Mouse (Mus musculus): ENCODE data around the gene Polg. TPM values are rescaled to one million over a fixed set of nuclear protein-coding genes. Genes with fewer than 3 reads are reported as not detected.

Gene Polg
- polyA plus RNA-seq, 1 experiment from 2014 or later = 41.1 TPM

- ATAC-seq (replicated peaks; ENCODE audit: low FRiP score) (no peak), DNase-seq (ENCODE audit: low spot score) (no peak)
- Histone ChIP-seq H3K4me2 (no peak overlapping the region), H3K4me3 (ENCODE audit: low read depth, low read length) (no peak overlapping the region), H3K9me3 (ENCODE audit: control insufficient read depth, low read length) (no peaks in the 10 kb centered on the region), H3K27me3 (replicated peaks; ENCODE audit: control insufficient read depth, insufficient read depth, low read length) (no peaks in the 10 kb centered on the region), H3K4me1 (replicated peaks; ENCODE audit: control insufficient read depth, insufficient read depth, low read length) (no peaks in the 10 kb centered on the region), H3K9ac (ENCODE audit: low read depth, low read length) (no peak overlapping the region), H3K36me3 (ENCODE audit: control insufficient read depth, insufficient read depth, low read length) (no peaks in the 10 kb centered on the region), H3K27ac (ENCODE audit: low read depth, low read length) (no peak overlapping the region)
- 35% methylated on average over 5 of the region's 5 CpGs for WGBS
Measured at GRCm38 (mm10) chr7:79474831-79475399, 8.8 kb upstream of the Polg start.

GRCm38 (mm10) chr7:79473496-79474194, 7.5 kb upstream of the Polg start:
- Histone ChIP-seq H3K9me3 (ENCODE audit: control insufficient read depth, low read length) (no peaks in the 10 kb centered on the region), H3K27ac (ENCODE audit: low read depth, low read length) (no peak overlapping the region), H3K36me3 (ENCODE audit: control insufficient read depth, insufficient read depth, low read length) (no peaks in the 10 kb centered on the region), H3K9ac (ENCODE audit: low read depth, low read length) (no peak overlapping the region), H3K4me1 (replicated peaks; ENCODE audit: control insufficient read depth, insufficient read depth, low read length) (peaks cover 9% of the 10 kb centered on the region), H3K4me3 (ENCODE audit: low read depth, low read length) (no peak overlapping the region), H3K4me2 (no peak overlapping the region), H3K27me3 (replicated peaks; ENCODE audit: control insufficient read depth, insufficient read depth, low read length) (no peaks in the 10 kb centered on the region)
- no peak for DNase-seq (ENCODE audit: low spot score)
- ATAC-seq (replicated peaks; ENCODE audit: low FRiP score) = no peak
- whole genome bisulfite sequencing = 87% methylated on average over 9 of the region's 9 CpGs

GRCm38 (mm10) chr7:79472792-79473191, 6.6 kb upstream of the Polg start:
- DNase-seq (ENCODE audit: low spot score) (no peak), ATAC-seq (replicated peaks; ENCODE audit: low FRiP score) (no peak)
- Histone ChIP-seq H3K4me3 (ENCODE audit: low read depth, low read length) (no peak overlapping the region), H3K4me1 (replicated peaks; ENCODE audit: control insufficient read depth, insufficient read depth, low read length) (peaks cover 16% of the 10 kb centered on the region), H3K9ac (ENCODE audit: low read depth, low read length) (no peak overlapping the region), H3K27ac (ENCODE audit: low read depth, low read length) (no peak overlapping the region), H3K36me3 (ENCODE audit: control insufficient read depth, insufficient read depth, low read length) (no peaks in the 10 kb centered on the region), H3K4me2 (no peak overlapping the region), H3K27me3 (replicated peaks; ENCODE audit: control insufficient read depth, insufficient read depth, low read length) (no peaks in the 10 kb centered on the region), H3K9me3 (ENCODE audit: control insufficient read depth, low read length) (no peaks in the 10 kb centered on the region)
- 52% methylated on average over 2 of the region's 2 CpGs for WGBS

GRCm38 (mm10) chr7:79471436-79471835, 5.3 kb upstream of the Polg start:
- WGBS = 61% methylated on average over 7 of the region's 7 CpGs
- Histone ChIP-seq H3K9me3 (ENCODE audit: control insufficient read depth, low read length) (no peaks in the 10 kb centered on the region), H3K4me2 (no peak overlapping the region), H3K27me3 (replicated peaks; ENCODE audit: control insufficient read depth, insufficient read depth, low read length) (no peaks in the 10 kb centered on the region), H3K27ac (ENCODE audit: low read depth, low read length) (no peak overlapping the region), H3K4me1 (replicated peaks; ENCODE audit: control insufficient read depth, insufficient read depth, low read length) (peaks cover 19% of the 10 kb centered on the region), H3K9ac (ENCODE audit: low read depth, low read length) (no peak overlapping the region), H3K4me3 (ENCODE audit: low read depth, low read length) (no peak overlapping the region), H3K36me3 (ENCODE audit: control insufficient read depth, insufficient read depth, low read length) (no peaks in the 10 kb centered on the region)
- ATAC-seq (replicated peaks; ENCODE audit: low FRiP score) = no peak
- DNase-seq (ENCODE audit: low spot score) = no peak

GRCm38 (mm10) chr7:79470718-79471117, 4.6 kb upstream of the Polg start:
- no peaks in the 10 kb centered on the region for H3K27me3 ChIP-seq (replicated peaks; ENCODE audit: control insufficient read depth, insufficient read depth, low read length)
- H3K9ac ChIP-seq (ENCODE audit: low read depth, low read length) = no peak overlapping the region
- no peaks in the 10 kb centered on the region for H3K9me3 ChIP-seq (ENCODE audit: control insufficient read depth, low read length)
- no peak overlapping the region for H3K4me3 ChIP-seq (ENCODE audit: low read depth, low read length)
- H3K36me3 ChIP-seq (ENCODE audit: control insufficient read depth, insufficient read depth, low read length) = no peaks in the 10 kb centered on the region
- WGBS = 51% methylated on average over 3 of the region's 3 CpGs
- DNase-seq (ENCODE audit: low spot score) (no peak), ATAC-seq (replicated peaks; ENCODE audit: low FRiP score) (no peak)
- no peak overlapping the region for H3K4me2 ChIP-seq
- H3K27ac ChIP-seq (ENCODE audit: low read depth, low read length) = no peak overlapping the region
- peaks cover 19% of the 10 kb centered on the region for H3K4me1 ChIP-seq (replicated peaks; ENCODE audit: control insufficient read depth, insufficient read depth, low read length)

- Histone ChIP-seq H3K27me3 (replicated peaks; ENCODE audit: control insufficient read depth, insufficient read depth, low read length) (no peaks in the 10 kb centered on the region), H3K4me2 (no peak overlapping the region), H3K9ac (ENCODE audit: low read depth, low read length) (no peak overlapping the region), H3K9me3 (ENCODE audit: control insufficient read depth, low read length) (no peaks in the 10 kb centered on the region), H3K36me3 (ENCODE audit: control insufficient read depth, insufficient read depth, low read length) (no peaks in the 10 kb centered on the region), H3K4me3 (ENCODE audit: low read depth, low read length) (no peak overlapping the region), H3K4me1 (replicated peaks; ENCODE audit: control insufficient read depth, insufficient read depth, low read length) (peaks cover 23% of the 10 kb centered on the region), H3K27ac (ENCODE audit: low read depth, low read length) (no peak overlapping the region)
- WGBS = 21% methylated on average over 5 of the region's 5 CpGs
- DNase-seq (ENCODE audit: low spot score) = no peak
- no peak for ATAC-seq (replicated peaks; ENCODE audit: low FRiP score)
Measured at GRCm38 (mm10) chr7:79469766-79470165, 3.6 kb upstream of the Polg start.

GRCm38 (mm10) chr7:79468994-79469393, 2.8 kb upstream of the Polg start:
- Histone ChIP-seq H3K36me3 (ENCODE audit: control insufficient read depth, insufficient read depth, low read length) (peaks cover 3% of the 10 kb centered on the region; the same call in 1 of the 2 replicates), H3K27ac (ENCODE audit: low read depth, low read length) (no peak overlapping the region), H3K4me3 (ENCODE audit: low read depth, low read length) (no peak overlapping the region), H3K9ac (ENCODE audit: low read depth, low read length) (no peak overlapping the region), H3K9me3 (ENCODE audit: control insufficient read depth, low read length) (no peaks in the 10 kb centered on the region), H3K27me3 (replicated peaks; ENCODE audit: control insufficient read depth, insufficient read depth, low read length) (no peaks in the 10 kb centered on the region), H3K4me1 (replicated peaks; ENCODE audit: control insufficient read depth, insufficient read depth, low read length) (peaks cover 30% of the 10 kb centered on the region), H3K4me2 (peak overlapping the region; percentile 33)
- ATAC-seq (replicated peaks; ENCODE audit: low FRiP score) = no peak
- no peak for DNase-seq (ENCODE audit: low spot score)
- WGBS = 8% methylated on average over 8 of the region's 8 CpGs

GRCm38 (mm10) chr7:79467951-79468350, 1.8 kb upstream of the Polg start:
- Histone ChIP-seq H3K9ac (ENCODE audit: low read depth, low read length) (no peak overlapping the region), H3K27me3 (replicated peaks; ENCODE audit: control insufficient read depth, insufficient read depth, low read length) (no peaks in the 10 kb centered on the region), H3K27ac (ENCODE audit: low read depth, low read length) (no peak overlapping the region), H3K4me2 (peak overlapping the region; percentile 100), H3K36me3 (ENCODE audit: control insufficient read depth, insufficient read depth, low read length) (peaks cover 7% of the 10 kb centered on the region), H3K4me3 (ENCODE audit: low read depth, low read length) (no peak overlapping the region), H3K4me1 (replicated peaks; ENCODE audit: control insufficient read depth, insufficient read depth, low read length) (peaks cover 38% of the 10 kb centered on the region), H3K9me3 (ENCODE audit: control insufficient read depth, low read length) (no peaks in the 10 kb centered on the region)
- ATAC-seq (replicated peaks; ENCODE audit: low FRiP score) (no peak), DNase-seq (ENCODE audit: low spot score) (no peak)
- WGBS = 25% methylated on average over 2 of the region's 6 CpGs

- ATAC-seq (replicated peaks; ENCODE audit: low FRiP score) (peak; percentile 64), DNase-seq (ENCODE audit: low spot score) (peak; percentile 79)
- Histone ChIP-seq H3K9me3 (ENCODE audit: control insufficient read depth, low read length) (no peaks in the 10 kb centered on the region), H3K4me1 (replicated peaks; ENCODE audit: control insufficient read depth, insufficient read depth, low read length) (peaks cover 38% of the 10 kb centered on the region), H3K4me3 (ENCODE audit: low read depth, low read length) (peak overlapping the region; percentile 88), H3K27ac (ENCODE audit: low read depth, low read length) (peak overlapping the region; percentile 80), H3K4me2 (peak overlapping the region; percentile 100), H3K36me3 (ENCODE audit: control insufficient read depth, insufficient read depth, low read length) (peaks cover 25% of the 10 kb centered on the region), H3K9ac (ENCODE audit: low read depth, low read length) (peak overlapping the region; percentile 90), H3K27me3 (replicated peaks; ENCODE audit: control insufficient read depth, insufficient read depth, low read length) (no peaks in the 10 kb centered on the region)
- under 1% methylated on average over 44 of the region's 47 CpGs for WGBS
Measured at GRCm38 (mm10) chr7:79465461-79466044, 609 bp downstream of the Polg start.
